Comparison of ENCODE assay signal across 8 mouse cellular contexts in the genomic region with DNA sequence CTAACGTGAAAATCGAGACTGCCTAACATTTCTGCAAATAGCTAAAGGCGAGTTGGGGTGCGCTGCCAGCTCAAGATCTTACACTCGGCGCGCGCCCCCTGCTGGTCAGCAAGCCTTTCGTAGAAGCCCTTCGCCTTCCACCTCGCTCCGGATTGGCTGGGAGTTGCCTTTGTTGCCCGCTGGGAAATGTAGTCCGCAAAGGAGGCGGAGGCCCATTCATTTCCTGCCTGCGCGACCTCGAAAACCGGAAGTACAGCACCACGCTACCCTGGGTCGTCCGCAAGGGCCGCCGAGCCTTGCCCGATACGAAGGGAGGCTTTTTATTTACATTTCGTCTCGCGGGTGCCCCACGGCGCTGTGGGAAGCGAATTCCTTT. TPM values are rescaled to one million over a fixed set of nuclear protein-coding genes. Genes with fewer than 3 reads are reported as not detected.
DNase-seq lines count a peak whose midpoint lies in the region; ATAC-seq lines count a peak whose summit lies in the region.

No protein-coding gene starts in this region.

- ATAC-seq in CD4-positive, CD25-positive, alpha-beta regulatory T cell, adult 4 months = peak; percentile 84
- peak; percentile 86 for ATAC-seq in heart, embryonic 14.5 days (ENCODE audit: insufficient number of reproducible peaks, insufficient read depth, low FRiP score, low read depth)
- peak; percentile 84 for ATAC-seq in liver, embryonic 13.5 days (ENCODE audit: low read depth)
- ATAC-seq in stomach, embryonic 16.5 days (ENCODE audit: insufficient read depth, low FRiP score) = peak; percentile 93

- under 1% methylated on average over 32 of the region's 32 CpGs for WGBS in heart, embryonic 14.5 days
- WGBS in liver, embryonic 13.5 days (ENCODE audit: insufficient replicate concordance) = under 1% methylated on average over 32 of the region's 32 CpGs
- WGBS in stomach, embryonic 16.5 days = under 1% methylated on average over 32 of the region's 32 CpGs

- DNase-seq in c-Kit-negative CD71-positive TER-119-positive erythroid progenitor cells, embryonic 14.5 days (ENCODE audit: low read depth, low spot score) = peak; percentile 97
- DNase-seq in fibroblast of lung, adult 2 months (ENCODE audit: low read depth) = peak; percentile 96
- DNase-seq in kidney, postnatal 14 days = peak; percentile 99
- DNase-seq in liver, embryonic 13.5 days = peak; percentile 96
- DNase-seq in neural tube, embryonic 10.5 days (ENCODE audit: extremely low spot score, low spot score) = peak; percentile 98

- no peaks in the 10 kb centered on the region for H3K27me3 ChIP-seq in heart, embryonic 14.5 days (ENCODE audit: control insufficient read depth, insufficient read depth, low read length)
- H3K27me3 ChIP-seq in liver, embryonic 13.5 days = no peaks in the 10 kb centered on the region
- H3K27me3 ChIP-seq in stomach, embryonic 16.5 days (ENCODE audit: control insufficient read depth, insufficient read depth, low read length) = no peaks in the 10 kb centered on the region

- H3K4me2 ChIP-seq in heart, embryonic 14.5 days (ENCODE audit: low read length) = peak overlapping the region; percentile 94
- peak overlapping the region; percentile 95 for H3K4me2 ChIP-seq in liver, embryonic 13.5 days
- peak overlapping the region; percentile 59 for H3K4me2 ChIP-seq in stomach, embryonic 16.5 days (ENCODE audit: low read depth, low read length)

- H3K36me3 ChIP-seq in heart, embryonic 14.5 days (ENCODE audit: control insufficient read depth, insufficient read depth, low read length) = peaks cover 33% of the 10 kb centered on the region
- peaks cover 29% of the 10 kb centered on the region for H3K36me3 ChIP-seq in liver, embryonic 13.5 days
- H3K36me3 ChIP-seq in stomach, embryonic 16.5 days (ENCODE audit: control insufficient read depth, insufficient read depth, low read length) = peaks cover 7% of the 10 kb centered on the region; the same call in 1 of the 2 replicates

- no peaks in the 10 kb centered on the region for H3K9me3 ChIP-seq in heart, embryonic 14.5 days (ENCODE audit: control insufficient read depth, low read length)
- H3K9me3 ChIP-seq in liver, embryonic 13.5 days (replicated peaks) = no peaks in the 10 kb centered on the region
- no peaks in the 10 kb centered on the region for H3K9me3 ChIP-seq in stomach, embryonic 16.5 days (replicated peaks; ENCODE audit: control insufficient read depth, low read length)

- H3K27ac ChIP-seq in heart, embryonic 14.5 days (replicated peaks in 1 of 2; ENCODE audit: control insufficient read depth in 1 of 2, insufficient read depth in 1 of 2, low read depth in 2 of 2, low read length in 2 of 2) = peak overlapping the region; percentile 93 to 96
- peak overlapping the region; percentile 97 for H3K27ac ChIP-seq in liver, embryonic 13.5 days
- H3K27ac ChIP-seq in stomach, embryonic 16.5 days (ENCODE audit: low read length) = peak overlapping the region; percentile 88

- H3K4me1 ChIP-seq in heart, embryonic 14.5 days (ENCODE audit: control insufficient read depth in 2 of 2, insufficient read depth in 2 of 2, low read length in 2 of 2) = peaks cover 25 to 35% of the 10 kb centered on the region in 2 experiments
- H3K4me1 ChIP-seq in liver, embryonic 13.5 days (replicated peaks) = peaks cover 46% of the 10 kb centered on the region
- H3K4me1 ChIP-seq in stomach, embryonic 16.5 days (ENCODE audit: control insufficient read depth, insufficient read depth, low read length) = peaks cover 32% of the 10 kb centered on the region

- peak overlapping the region; percentile 68 for H3K9ac ChIP-seq in heart, embryonic 14.5 days (ENCODE audit: low read length)
- peak overlapping the region; percentile 73 for H3K9ac ChIP-seq in liver, embryonic 13.5 days
- H3K9ac ChIP-seq in stomach, embryonic 16.5 days (ENCODE audit: low read length) = peak overlapping the region; percentile 49

- peak overlapping the region; percentile 58 to 63 for H3K4me3 ChIP-seq in heart, embryonic 14.5 days (ENCODE audit: control insufficient read depth in 1 of 2, insufficient read depth in 1 of 2, low read depth in 1 of 2, low read length in 2 of 2)
- H3K4me3 ChIP-seq in liver, embryonic 13.5 days (replicated peaks) = peak overlapping the region; percentile 78
- H3K4me3 ChIP-seq in stomach, embryonic 16.5 days (replicated peaks; ENCODE audit: low read length) = peak overlapping the region; percentile 69

RNA-seq across cellular contexts. Expression of a gene that starts 0.8 kb away (rescaled TPM):
- polyA plus RNA-seq in CD4-positive, CD25-positive, alpha-beta regulatory T cell, adult 4 months (2017; shearing (Covaris generic)) = 1 to 10 TPM; 4.4 to 5.5 TPM
- polyA plus RNA-seq in heart, embryonic 14.5 days (2014; fragmentation: Nextera tagmentation; extraction: Ambion mirVana) = 23.6 and 25.9 TPM in 2 replicates
- polyA plus RNA-seq in liver, embryonic 13.5 days (2015; fragmentation: Nextera tagmentation; extraction: Ambion mirVana) = 6.1 and 7.1 TPM in 2 replicates
- 12.3 and 12.9 TPM in 2 replicates for polyA plus RNA-seq in stomach, embryonic 16.5 days (2015; fragmentation: Nextera tagmentation; extraction: Ambion mirVana)

RNA-seq across cellular contexts. Expression of a gene that starts 20.7 kb away (rescaled TPM):
- polyA plus RNA-seq in CD4-positive, CD25-positive, alpha-beta regulatory T cell, adult 4 months (2017; shearing (Covaris generic)) = 10 to 100 TPM in 1 of 2 experiments, 1 to 10 TPM in 1; 8.9 to 11.6 TPM
- polyA plus RNA-seq in heart, embryonic 14.5 days (2014; fragmentation: Nextera tagmentation; extraction: Ambion mirVana) = 9.2 and 9.3 TPM in 2 replicates
- 2.3 and 2.7 TPM in 2 replicates for polyA plus RNA-seq in liver, embryonic 13.5 days (2015; fragmentation: Nextera tagmentation; extraction: Ambion mirVana)
- 7.6 and 9.6 TPM in 2 replicates for polyA plus RNA-seq in stomach, embryonic 16.5 days (2015; fragmentation: Nextera tagmentation; extraction: Ambion mirVana)

RNA-seq across cellular contexts. Expression of a gene that starts 36.8 kb away (rescaled TPM):
- 10 to 100 TPM; 31.8 to 32.1 TPM for polyA plus RNA-seq in CD4-positive, CD25-positive, alpha-beta regulatory T cell, adult 4 months (2017; shearing (Covaris generic))
- polyA plus RNA-seq in heart, embryonic 14.5 days (2014; fragmentation: Nextera tagmentation; extraction: Ambion mirVana) = 66.4 and 70.9 TPM in 2 replicates
- polyA plus RNA-seq in liver, embryonic 13.5 days (2015; fragmentation: Nextera tagmentation; extraction: Ambion mirVana) = 24.9 and 27.1 TPM in 2 replicates
- 103 and 123 TPM in 2 replicates for polyA plus RNA-seq in stomach, embryonic 16.5 days (2015; fragmentation: Nextera tagmentation; extraction: Ambion mirVana)

RNA-seq across cellular contexts. Expression of a gene that starts 37.1 kb away (rescaled TPM):
- 10 to 100 TPM; 17.8 to 21.0 TPM for polyA plus RNA-seq in CD4-positive, CD25-positive, alpha-beta regulatory T cell, adult 4 months (2017; shearing (Covaris generic))
- polyA plus RNA-seq in heart, embryonic 14.5 days (2014; fragmentation: Nextera tagmentation; extraction: Ambion mirVana) = 18.9 and 19.5 TPM in 2 replicates
- polyA plus RNA-seq in liver, embryonic 13.5 days (2015; fragmentation: Nextera tagmentation; extraction: Ambion mirVana) = 19.6 and 23.0 TPM in 2 replicates
- polyA plus RNA-seq in stomach, embryonic 16.5 days (2015; fragmentation: Nextera tagmentation; extraction: Ambion mirVana) = 32.6 and 37.4 TPM in 2 replicates

RNA-seq across cellular contexts. Expression of a gene that starts 44.2 kb away (rescaled TPM):
- not detected for polyA plus RNA-seq in CD4-positive, CD25-positive, alpha-beta regulatory T cell, adult 4 months (2017; shearing (Covaris generic))
- polyA plus RNA-seq in heart, embryonic 14.5 days (2014; fragmentation: Nextera tagmentation; extraction: Ambion mirVana) = not detected in 2 replicates
- not detected in 2 replicates for polyA plus RNA-seq in liver, embryonic 13.5 days (2015; fragmentation: Nextera tagmentation; extraction: Ambion mirVana)
- not detected in 2 replicates for polyA plus RNA-seq in stomach, embryonic 16.5 days (2015; fragmentation: Nextera tagmentation; extraction: Ambion mirVana)

Comparison
In these comparisons a context has a peak if more than half of its experiments do, and no peak if none do; other contexts are left out.
1. Peak in every context shown above with its lines: DNase-seq, ATAC-seq, H3K4me3 ChIP-seq and H3K27ac ChIP-seq.